Mouse (Mus musculus) liver, postnatal 0 days (tissue): ENCODE results near the gene Vwa3b.

Experiments
- CTCF ChIP-seq: sonication (generic); IDR thresholded peaks from 2 replicates; pipeline ENCODE4 v1.5.1; 2016; ENCODE audit warnings: antibody characterized with exemption, low read depth
- EP300 ChIP-seq: IDR thresholded peaks from 2 replicates; pipeline ENCODE4 v1.6.1; 2016; ENCODE audit warnings: antibody characterized with exemption, low read depth, mild to moderate bottlenecking

GRCm38 (mm10) chr1:37101717-37102116, 75.3 kb downstream of the Vwa3b start:
- TF ChIP-seq CTCF = no peak
- TF ChIP-seq EP300 = no peak
